Mouse (Mus musculus) cortical plate, adult 2 months (tissue): ENCODE results near the gene Lmx1b. TPM values are rescaled to one million over a fixed set of nuclear protein-coding genes. Genes with fewer than 3 reads are reported as not detected.

Source experiments
- H3K27ac ChIP-seq: fragments of 200-500 bp; 2 replicates; pipeline ENCODE4 v1.5.1; 2012; ENCODE audit warnings: low read length, control low read depth, inconsistent platforms; ENCODE audit not compliant: insufficient read depth
- H3K4me1 ChIP-seq: fragments of 200-500 bp; 2 replicates; pipeline ENCODE4 v1.6.1; 2011; ENCODE audit warnings: low read length; ENCODE audit not compliant: control insufficient read depth, insufficient read depth
- H3K4me3 ChIP-seq: fragments of 200-500 bp; 2 replicates; pipeline ENCODE4 v1.5.1; 2011; ENCODE audit warnings: mild to moderate bottlenecking, low read length, control low read depth; ENCODE audit not compliant: insufficient read depth
- CTCF ChIP-seq: fragments of 200-500 bp; IDR thresholded peaks from 2 replicates; pipeline ENCODE4 v1.5.1; 2011; ENCODE audit warnings: mild to moderate bottlenecking, control low read depth, low read length; ENCODE audit not compliant: insufficient read depth; ENCODE audit errors: extremely low read depth
- POLR2A ChIP-seq: fragments of 200-500 bp; IDR thresholded peaks from 2 replicates; pipeline ENCODE4 v1.6.1; 2011; ENCODE audit warnings: mild to moderate bottlenecking, low read length, control low read depth; ENCODE audit not compliant: insufficient read depth; ENCODE audit errors: extremely low read depth
- polyA plus RNA-seq: library from polyadenylated mRNA; depleted of rRNA; stranded (reverse); fragments of >200 nt; gene quantifications from 2 replicates; pipeline ENCODE4 v1.2.3, GENCODE M21; 2012

Gene Lmx1b
- polyA plus RNA-seq, 1 experiment, result 0.23 TPM

DNA sequence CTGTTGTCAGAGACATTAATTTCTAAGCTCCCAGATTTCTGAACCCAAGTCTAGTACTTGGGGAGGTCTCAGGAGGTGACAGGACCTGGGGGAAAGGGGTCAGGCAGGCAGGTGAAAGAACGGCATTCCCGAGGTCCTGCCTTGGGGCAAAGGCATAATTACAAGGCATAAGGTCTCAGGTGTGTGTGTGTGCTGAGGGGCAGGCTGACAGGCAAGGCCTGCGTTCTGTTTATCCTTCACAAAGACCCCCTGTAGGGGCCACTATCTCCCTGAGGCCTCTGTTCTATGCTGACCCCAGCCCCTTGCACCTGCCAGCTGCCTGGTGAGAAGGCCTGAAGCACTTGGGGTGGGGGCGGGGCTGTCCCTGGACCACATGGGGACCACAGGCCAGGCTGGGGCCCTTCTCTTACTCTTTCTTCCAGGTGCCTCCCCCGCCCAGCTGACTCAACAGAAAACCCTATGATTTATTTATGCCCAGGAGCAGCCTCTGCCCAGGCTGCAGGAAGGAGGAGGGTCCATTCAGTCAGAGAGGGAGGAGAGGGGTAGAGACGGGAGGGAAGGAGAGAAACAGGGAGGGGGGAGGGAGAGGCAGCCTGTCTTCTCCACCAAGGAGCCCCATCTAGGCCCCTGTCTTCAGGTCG is 35.3 kb downstream of the Lmx1b start:
- no peak overlapping the region for H3K27ac ChIP-seq
- H3K4me3 ChIP-seq, result no peak overlapping the region
- no peaks in the 10 kb centered on the region for H3K4me1 ChIP-seq
- TF ChIP-seq POLR2A, result no peak
- no peak for TF ChIP-seq CTCF

DNA sequence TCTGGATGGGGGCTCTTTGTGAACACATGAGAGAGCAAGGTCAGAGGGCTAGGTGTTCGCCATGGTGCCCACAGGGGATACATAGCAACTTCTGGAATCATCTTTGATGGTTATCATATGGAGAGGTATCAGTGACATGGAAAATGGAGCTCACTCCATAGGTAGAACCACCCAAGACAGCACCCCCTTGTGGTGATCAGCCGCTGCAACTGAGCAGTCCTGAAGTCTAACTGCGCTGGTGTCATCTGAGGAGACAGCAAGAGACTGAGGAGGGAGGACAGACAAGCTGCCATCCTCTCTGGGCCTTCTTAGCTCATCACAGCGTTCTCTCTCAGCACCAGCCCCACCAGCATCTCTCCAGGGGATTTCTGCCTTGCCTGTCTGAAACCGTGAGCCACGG is 39.8 kb downstream of the Lmx1b start:
- no peak for TF ChIP-seq CTCF
- no peak for TF ChIP-seq POLR2A
- Histone ChIP-seq H3K4me3 (no peak overlapping the region), H3K27ac (no peak overlapping the region), H3K4me1 (no peaks in the 10 kb centered on the region)

DNA sequence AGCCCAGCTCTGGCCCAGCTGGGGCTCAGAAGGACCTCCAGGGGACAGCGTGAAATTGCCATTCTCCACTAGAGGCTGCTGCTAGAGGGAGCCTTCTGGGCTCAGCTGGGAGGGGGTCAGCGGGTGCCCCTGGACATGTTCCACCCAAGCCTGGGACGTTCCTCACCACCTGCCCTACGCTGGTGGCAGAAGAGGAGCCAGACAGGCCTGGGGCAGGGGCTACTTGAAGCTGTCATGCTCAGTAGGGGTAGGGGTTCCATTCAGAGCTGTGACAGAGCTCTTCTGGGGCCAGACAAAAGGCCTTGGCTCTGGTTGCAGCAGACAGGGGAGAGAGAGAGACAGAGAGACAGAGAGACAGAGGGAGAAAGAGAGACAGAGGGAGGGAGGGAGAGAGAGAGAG is 42.9 kb downstream of the Lmx1b start:
- TF ChIP-seq POLR2A, result no peak
- TF ChIP-seq CTCF, result no peak
- H3K27ac ChIP-seq, result no peak overlapping the region
- H3K4me1 ChIP-seq, result peaks cover 6% of the 10 kb centered on the region
- no peak overlapping the region for H3K4me3 ChIP-seq

DNA sequence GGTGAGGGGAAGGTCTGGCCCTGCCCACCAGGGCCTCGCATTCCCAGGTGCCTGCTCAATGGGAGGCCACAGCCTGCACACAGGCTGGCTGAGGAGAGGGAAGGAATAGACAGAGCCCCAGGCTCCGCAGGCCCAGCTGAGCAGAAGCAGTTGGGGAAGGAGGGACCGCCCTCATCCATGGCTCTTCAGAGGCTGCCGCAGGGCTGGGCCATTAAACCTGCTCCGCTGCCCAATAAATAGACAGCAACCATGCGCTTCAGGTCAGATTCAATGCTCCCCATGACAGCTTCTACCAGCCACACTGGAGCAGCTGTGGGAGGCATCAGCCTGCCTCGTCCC is 45.3 kb downstream of the Lmx1b start:
- no peak overlapping the region for H3K27ac ChIP-seq
- H3K4me1 ChIP-seq, result peaks cover 6% of the 10 kb centered on the region
- TF ChIP-seq CTCF (no peak), POLR2A (no peak)
- no peak overlapping the region for H3K4me3 ChIP-seq

DNA sequence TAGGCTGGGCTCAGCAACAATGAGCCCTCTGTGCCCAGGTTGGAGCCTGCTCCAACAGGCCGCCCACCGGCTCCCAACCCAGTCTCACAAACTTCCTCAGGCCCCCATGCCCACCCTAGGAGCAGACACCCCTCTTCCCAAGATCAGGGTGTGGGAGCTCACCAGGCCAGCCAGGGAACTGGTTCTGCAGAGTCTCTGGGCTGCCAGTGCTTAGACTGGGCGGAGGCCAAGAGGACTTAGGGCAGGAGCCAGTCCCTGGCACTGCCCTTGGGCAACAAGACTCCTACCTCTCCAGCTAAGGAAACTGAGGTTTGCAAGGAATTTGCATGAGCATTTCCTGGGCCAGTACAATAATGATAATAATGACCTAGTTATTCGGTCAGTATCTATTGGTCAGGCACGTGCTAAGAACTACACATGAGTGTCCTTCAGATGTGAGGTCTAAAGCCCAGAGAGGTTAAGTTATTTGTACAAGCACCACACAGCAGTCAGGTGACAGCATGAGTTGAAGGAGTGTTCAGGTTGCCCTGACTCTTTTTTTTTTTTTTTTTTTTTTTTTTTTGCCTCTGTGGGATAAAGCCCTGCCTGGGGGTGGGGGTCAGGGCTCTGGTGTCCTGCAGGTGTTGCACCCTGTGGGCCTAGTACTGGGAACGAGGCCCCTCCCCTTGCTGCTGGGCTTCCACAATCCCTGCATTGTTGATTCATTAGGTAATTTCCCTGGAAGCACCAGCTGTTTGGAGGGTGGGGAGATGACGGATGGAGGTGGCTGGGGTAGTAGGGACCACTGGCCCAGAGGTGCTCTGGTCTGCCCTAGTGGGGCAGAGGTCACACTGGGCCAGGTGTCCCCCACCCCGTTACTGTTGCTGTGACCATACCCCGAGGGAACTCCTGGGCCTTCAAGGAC is 45.9 kb downstream of the Lmx1b start:
- no peak overlapping the region for H3K27ac ChIP-seq
- peaks cover 6% of the 10 kb centered on the region for H3K4me1 ChIP-seq
- H3K4me3 ChIP-seq, result no peak overlapping the region
- no peak for TF ChIP-seq POLR2A
- no peak for TF ChIP-seq CTCF

DNA sequence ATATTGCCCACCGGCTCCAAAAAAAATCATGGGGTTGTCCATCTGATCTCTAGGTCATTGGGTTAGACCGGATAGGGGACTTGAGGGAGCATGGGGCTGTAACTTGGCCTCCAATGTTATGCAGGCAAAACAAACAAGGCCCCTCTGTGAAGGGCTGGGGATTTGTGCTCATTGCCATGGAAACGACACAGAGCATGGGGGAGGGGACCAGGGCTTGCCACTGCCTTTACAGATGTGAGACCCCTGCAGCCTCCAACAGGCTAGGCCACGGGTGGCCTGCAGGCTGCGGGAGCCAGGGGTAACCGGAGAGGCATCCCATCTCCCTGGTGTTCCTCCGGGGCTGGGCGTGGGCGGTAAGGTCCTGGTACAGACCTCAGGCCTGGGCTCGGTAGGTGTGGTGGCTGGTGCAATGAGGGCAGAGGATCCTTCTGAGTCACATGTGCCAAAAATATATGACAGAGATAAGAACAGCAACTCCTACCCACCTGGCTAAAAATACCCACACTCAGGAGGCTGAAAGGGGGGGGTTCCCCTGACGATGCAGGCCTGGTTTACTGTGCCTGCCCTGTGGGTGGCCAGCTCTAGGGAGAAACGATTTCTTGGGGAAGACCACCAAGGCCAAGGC is 47.3 kb downstream of the Lmx1b start:
- TF ChIP-seq CTCF, result no peak
- TF ChIP-seq POLR2A, result no peak
- Histone ChIP-seq H3K4me1 (peaks cover 6% of the 10 kb centered on the region), H3K4me3 (no peak overlapping the region), H3K27ac (no peak overlapping the region)

DNA sequence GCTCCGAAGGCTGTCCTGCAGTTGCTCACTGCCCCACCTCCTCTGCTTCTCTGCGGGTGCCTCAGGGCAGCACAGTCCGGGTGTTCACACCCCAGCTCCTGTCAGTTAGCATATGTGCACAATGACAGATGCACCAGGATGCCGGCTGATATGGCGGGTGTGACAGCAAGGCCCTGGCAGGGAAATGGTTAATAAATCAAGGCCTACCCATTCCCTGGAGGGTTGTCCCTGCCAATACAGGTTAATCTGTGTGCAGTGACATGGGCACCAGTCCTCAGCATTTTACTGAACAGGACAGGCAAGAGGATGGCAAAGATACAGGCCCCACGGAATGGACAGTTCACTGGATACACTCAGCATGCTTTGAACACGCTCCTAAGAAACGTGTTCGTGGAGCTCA is 51.0 kb downstream of the Lmx1b start:
- H3K4me1 ChIP-seq, result peaks cover 7% of the 10 kb centered on the region
- H3K27ac ChIP-seq, result no peak overlapping the region
- no peak overlapping the region for H3K4me3 ChIP-seq
- no peak for TF ChIP-seq CTCF
- no peak for TF ChIP-seq POLR2A

DNA sequence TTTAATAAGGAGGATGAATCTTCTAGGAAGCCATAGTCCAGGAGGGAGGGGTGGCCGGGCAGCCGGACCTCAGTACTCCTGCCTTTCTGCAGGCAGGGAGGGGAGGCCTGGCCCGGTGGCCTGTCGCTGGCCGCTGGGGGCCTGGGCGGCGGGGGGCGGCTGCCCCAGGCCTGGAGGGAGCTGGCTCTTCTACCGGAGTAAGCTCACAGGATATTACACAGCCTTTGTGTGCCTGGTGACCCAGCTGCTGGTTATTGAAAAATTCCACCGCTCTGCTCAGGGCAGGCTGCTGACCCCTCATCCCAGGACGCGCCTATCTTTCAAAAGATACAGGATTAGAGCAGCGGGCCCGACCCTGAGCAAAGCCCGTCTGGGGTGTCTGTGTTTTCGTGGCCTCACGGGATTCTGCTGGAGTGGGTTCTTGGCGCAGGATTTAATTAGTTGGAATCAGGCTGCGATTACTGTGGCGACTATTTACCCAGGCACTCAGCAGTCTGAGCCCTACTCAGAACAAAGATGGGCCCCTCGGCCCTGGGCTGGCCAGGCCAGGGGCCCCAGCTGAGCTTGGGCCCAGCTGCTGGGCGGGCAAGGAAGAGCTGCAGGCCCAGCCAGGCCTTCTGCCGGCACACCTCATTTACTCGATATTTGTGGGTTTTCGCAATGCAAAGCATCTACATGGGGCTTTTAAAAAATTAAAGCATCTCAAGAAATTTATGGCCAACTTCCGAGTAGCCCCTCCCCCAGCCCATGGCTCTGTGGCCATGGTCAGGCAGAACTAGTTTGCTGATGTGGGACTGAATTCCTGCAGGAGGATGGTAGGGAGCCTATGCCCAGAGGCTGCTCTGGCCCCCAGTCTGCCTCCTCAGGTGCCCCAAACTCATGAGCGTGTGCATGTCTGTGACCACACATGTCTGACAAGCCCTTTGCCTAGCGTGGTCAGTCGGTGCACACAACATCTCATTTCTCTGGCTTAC is 55.1 kb downstream of the Lmx1b start:
- Histone ChIP-seq H3K4me3 (no peak overlapping the region), H3K4me1 (peaks cover 1% of the 10 kb centered on the region; the same call in 1 of the 2 replicates), H3K27ac (no peak overlapping the region)
- TF ChIP-seq CTCF (no peak), POLR2A (no peak)

DNA sequence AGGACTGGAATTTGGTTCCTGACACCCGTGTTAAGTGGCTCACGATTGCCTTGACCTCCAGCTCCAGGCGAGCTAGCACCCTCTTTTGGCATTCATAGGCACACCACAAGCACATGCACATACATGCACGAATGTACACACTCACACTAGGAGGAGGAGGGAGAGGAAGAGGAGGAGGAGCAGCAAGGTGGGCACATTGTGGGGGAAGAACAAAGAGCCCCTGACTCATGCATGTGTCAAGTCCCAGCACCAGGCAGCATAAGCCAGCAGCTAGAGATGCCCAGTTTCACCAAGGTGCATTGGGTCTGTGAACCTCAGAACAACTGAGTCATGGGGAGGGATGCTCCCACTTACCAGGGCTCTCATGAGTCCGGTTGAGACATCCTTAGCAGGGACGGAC is 56.5 kb downstream of the Lmx1b start:
- H3K4me3 ChIP-seq, result no peak overlapping the region
- H3K4me1 ChIP-seq, result peaks cover 1% of the 10 kb centered on the region; the same call in 1 of the 2 replicates
- TF ChIP-seq CTCF, result no peak
- no peak for TF ChIP-seq POLR2A
- no peak overlapping the region for H3K27ac ChIP-seq
